Mouse (Mus musculus) liver, embryonic 14.5 days (tissue): Measurements from ENCODE around the gene Clec1b.

Experiments used
- CTCF ChIP-seq: IDR thresholded peaks from 2 replicates; pipeline ENCODE4 v1.5.1; 2016; ENCODE audit warnings: antibody characterized with exemption, low read depth, control low read depth
- EP300 ChIP-seq: IDR thresholded peaks from 2 replicates; pipeline ENCODE4 v1.6.1; 2016; ENCODE audit warnings: antibody characterized with exemption, low read depth

DNA sequence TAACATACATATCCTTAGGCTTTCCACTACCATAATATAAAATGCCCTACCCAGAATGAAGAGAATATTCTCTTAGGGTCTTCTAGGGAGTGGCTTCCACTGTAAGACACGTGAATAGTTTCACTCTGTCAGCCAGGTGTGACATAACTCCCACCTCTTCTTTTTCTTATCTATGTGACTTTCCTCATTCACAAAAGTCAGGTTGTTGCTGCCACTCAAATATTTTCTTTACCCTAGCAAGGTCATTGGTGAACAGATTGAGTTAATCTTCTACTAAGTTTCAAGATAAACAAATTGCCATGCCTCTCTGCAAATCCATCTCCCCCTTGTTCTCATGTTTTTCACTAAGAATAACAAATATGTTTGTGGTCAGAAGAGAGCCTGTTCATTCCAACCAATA, 15.4 kb upstream of the Clec1b start:
- TF ChIP-seq EP300: no peak
- no peak for TF ChIP-seq CTCF
